Mouse (Mus musculus) brain, embryonic 14.5 days (tissue): Measurements from ENCODE around the gene Hoxc10. TPM values are rescaled to one million over a fixed set of nuclear protein-coding genes. Genes with fewer than 3 reads are reported as not detected.

Source experiments
- DNase-seq: peaks from one replicate; pipeline ENCODE4 v3.0.0-alpha.2; 2011; ENCODE audit warnings: low read depth
- CTCF ChIP-seq: fragments of 200-500 bp; IDR thresholded peaks from 2 replicates; pipeline ENCODE4 v1.5.1; 2012; ENCODE audit warnings: inconsistent platforms, mild to moderate bottlenecking, moderate library complexity, borderline replicate concordance; ENCODE audit not compliant: insufficient read depth, insufficient read length; ENCODE audit errors: extremely low read depth
- POLR2A ChIP-seq: fragments of 200-500 bp; IDR thresholded peaks from 2 replicates; pipeline ENCODE4 v1.6.1; 2012; ENCODE audit warnings: mild to moderate bottlenecking, inconsistent platforms, borderline replicate concordance; ENCODE audit not compliant: poor library complexity, insufficient read depth, insufficient read length, severe bottlenecking; ENCODE audit errors: extremely low read depth
- polyA plus RNA-seq: library from polyadenylated mRNA; depleted of rRNA; stranded (reverse); fragments of >200 nt; gene quantifications from 2 replicates; pipeline ENCODE4 v1.2.3, GENCODE M21; 2012; rRNA removed

Gene Hoxc10
- 0.03 TPM in 1 of 2 replicates, not detected in the other for polyA plus RNA-seq

DNA sequence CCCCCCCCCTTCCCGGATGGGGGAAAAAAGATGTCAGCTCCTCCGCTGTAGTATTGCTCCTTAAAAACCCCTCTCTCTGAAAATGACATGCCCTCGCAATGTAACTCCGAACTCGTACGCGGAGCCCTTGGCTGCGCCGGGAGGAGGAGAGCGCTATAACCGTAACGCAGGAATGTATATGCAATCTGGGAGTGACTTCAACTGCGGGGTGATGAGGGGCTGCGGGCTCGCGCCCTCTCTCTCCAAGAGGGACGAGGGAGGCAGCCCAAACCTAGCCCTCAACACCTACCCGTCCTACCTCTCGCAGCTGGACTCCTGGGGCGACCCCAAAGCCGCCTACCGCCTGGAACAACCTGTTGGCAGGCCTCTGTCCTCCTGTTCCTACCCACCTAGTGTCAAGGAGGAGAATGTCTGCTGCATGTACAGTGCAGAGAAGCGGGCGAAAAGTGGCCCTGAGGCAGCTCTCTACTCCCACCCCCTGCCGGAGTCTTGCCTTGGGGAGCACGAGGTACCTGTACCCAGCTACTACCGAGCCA lies at the start of gene Hoxc10:
Gene Hoxc10, plus strand, starts transcription at position 21 of the 536 bp plus-strand sequence.
- TF ChIP-seq CTCF (no peak), POLR2A (no peak)
- no peak for DNase-seq

DNA sequence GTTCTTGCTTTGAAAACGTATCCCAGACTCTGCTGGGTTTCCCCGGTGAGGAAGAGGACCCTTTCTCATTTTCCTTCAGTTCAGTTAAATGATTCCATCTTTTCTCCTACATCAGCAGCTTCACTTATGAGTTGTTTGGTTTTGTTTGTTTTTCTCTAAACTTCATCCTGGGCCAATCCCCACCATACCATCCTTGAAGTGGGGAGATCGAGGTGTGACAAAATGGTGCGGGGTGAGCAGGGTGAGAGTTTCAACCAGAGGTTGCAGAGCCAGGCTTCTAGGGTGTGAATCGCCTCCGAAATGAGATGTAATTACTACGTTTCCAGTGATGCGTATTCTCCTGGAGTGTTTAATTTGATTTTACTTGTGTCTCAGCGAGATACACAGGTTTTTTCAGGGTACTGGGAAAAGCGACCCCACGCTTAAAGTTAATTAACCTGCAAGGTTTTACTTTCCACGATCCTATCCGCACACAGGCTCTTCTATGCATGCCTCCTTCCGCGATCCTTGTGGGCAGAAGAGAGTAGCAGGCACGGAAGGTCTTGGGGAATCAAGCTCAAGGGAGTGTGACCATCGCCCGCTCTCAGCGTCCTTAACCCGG lies 48.5 kb upstream of the Hoxc10 start:
- DNase-seq: no peak
- TF ChIP-seq CTCF (no peak), POLR2A (no peak)

- DNase-seq: no peak
These were observed 47.9 kb upstream of the Hoxc10 start for GRCm38 (mm10) chr15:102918611-102919265.

GRCm38 (mm10) chr15:102919336-102920180 lies 47.0 kb upstream of the Hoxc10 start:
- no peak for TF ChIP-seq POLR2A
- TF ChIP-seq CTCF: no peak

More at GRCm38 (mm10) chr15:102918611-102919265, 47.9 kb upstream of the Hoxc10 start:
- TF ChIP-seq POLR2A (no peak), CTCF (no peak)

GRCm38 (mm10) chr15:102920619-102921018 lies 46.0 kb upstream of the Hoxc10 start:
- peak; percentile 82 for DNase-seq
- TF ChIP-seq CTCF: no peak

More at GRCm38 (mm10) chr15:102919336-102920180, 47.0 kb upstream of the Hoxc10 start:
- no peak for DNase-seq

- TF ChIP-seq CTCF (no peak), POLR2A (no peak)
- no peak for DNase-seq
These were observed 45.3 kb upstream of the Hoxc10 start, which contains the start of gene Hoxc13 for GRCm38 (mm10) chr15:102921053-102922011. TSS of gene Hoxc13 (plus strand) at chr15:102921103.

- TF ChIP-seq POLR2A: no peak
- no peak for TF ChIP-seq CTCF
- DNase-seq: no peak
These were observed 44.6 kb upstream of the Hoxc10 start for GRCm38 (mm10) chr15:102922012-102922362.

GRCm38 (mm10) chr15:102922636-102923500 lies 43.7 kb upstream of the Hoxc10 start:
- no peak for TF ChIP-seq POLR2A
- DNase-seq: no peak

DNA sequence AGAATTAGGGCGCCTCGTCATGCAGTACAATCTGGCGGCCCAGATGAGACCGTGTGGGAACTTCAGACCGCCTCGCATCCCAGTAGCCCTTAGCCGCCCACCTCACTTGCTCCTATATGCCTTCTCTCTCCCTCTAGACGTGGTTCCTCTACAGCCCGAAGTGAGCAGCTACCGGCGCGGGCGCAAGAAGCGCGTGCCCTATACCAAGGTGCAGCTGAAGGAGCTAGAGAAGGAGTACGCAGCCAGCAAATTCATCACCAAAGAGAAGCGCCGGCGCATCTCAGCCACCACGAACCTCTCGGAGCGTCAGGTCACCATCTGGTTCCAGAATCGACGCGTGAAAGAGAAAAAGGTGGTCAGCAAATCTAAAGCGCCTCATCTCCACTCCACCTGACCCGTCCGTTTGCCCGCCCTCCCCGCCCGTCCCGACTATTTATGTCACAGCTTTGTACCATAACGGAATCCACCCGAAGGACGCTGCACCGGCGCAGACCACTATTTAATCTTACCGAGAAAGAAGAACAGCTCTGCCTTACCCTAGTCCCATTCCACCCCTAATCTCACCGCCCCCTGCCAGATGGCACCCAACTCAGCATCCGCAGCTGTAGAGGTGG lies 39.5 kb upstream of the Hoxc10 start:
- TF ChIP-seq CTCF: no peak
- no peak for TF ChIP-seq POLR2A
- DNase-seq: no peak
